Mouse (Mus musculus): ENCODE results near the gene Mrps23.

The Mrps23 gene

DNA sequence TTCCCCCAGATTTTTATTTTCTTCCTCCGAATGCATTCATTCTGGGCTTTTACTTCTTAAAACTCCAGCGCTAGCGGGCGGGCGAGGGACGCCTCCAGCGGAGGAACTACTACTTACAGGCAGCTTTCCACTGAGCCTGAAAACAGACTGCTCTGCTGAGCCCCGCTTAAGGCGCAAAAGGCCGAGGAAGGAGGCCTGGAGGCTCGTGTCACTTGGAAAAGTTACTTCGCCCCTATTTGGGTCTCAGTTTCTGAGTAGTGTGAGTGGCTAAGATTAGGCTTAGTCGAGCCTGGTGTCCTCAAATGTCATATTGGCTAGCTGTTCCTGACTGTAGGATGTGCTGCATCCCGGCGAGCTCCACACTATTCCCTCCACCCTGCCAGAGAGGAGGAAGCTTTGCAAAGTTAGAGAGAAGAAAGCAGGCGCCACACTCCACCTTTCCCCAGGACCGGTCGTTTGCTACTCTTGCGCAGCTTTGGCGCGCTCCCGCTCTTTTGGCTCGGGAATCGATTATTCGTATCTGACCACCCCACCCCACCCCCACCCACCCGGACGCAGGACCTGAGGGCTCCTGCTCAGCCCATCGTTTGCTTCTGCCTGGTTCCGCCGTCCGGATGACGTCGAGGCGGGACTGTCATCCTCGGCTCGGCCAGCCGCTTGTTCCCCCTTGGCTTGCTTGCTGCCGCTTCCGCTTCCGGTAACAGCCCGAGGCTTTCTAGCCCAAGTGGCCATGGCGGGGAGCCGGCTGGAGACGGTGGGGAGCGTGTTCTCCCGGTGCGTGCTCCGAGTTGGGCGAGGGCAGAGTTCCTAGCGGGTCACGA lies at the start of gene Mrps23:
TSS of gene Mrps23 (plus strand) at position 677 of the 821 bp plus-strand sequence.
- DNase-seq (ENCODE audit: extremely low spot score) = peak; percentile 91

DNA sequence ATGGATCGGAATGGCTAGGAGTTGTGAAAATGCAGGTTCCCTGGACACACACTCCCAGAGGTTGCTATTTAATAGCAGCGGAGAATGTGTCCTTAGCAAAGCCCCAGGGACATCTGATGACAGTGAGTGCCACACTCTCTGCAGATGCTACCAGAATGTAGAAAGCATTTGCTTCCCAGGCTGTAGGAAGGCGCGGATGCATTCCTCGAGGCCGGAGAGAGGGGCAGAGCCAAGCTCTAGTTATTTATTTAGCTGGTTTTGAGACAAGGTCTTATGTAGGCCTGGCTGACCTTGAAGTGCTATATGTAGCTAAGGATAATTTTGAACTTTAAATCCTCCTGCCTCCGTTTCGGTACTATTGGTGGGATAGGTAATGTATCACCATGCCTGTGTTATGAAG lies 49.7 kb upstream of the Mrps23 start:
- no peak for DNase-seq (ENCODE audit: extremely low spot score)

DNA sequence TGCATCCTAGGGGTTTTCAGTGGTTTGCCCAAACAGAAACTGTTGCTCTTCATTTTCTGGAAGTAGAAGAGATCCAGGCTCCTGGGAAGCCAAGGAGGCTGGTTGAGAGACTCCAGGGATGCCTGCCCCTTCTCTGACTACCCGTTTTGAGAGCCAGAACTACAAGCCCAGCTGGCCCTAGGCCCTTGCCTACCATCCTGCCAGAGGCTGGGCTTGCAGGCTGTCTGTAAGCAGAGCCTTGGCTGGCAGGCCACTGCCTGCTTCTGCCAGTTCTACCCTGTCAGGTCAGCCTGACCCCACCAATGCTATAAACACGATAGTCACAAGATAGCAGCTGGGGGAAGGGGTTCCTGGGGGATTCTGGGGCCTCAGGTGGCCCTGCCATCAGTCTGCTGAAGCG lies 48.7 kb upstream of the Mrps23 start:
- DNase-seq (ENCODE audit: extremely low spot score) = no peak

DNA sequence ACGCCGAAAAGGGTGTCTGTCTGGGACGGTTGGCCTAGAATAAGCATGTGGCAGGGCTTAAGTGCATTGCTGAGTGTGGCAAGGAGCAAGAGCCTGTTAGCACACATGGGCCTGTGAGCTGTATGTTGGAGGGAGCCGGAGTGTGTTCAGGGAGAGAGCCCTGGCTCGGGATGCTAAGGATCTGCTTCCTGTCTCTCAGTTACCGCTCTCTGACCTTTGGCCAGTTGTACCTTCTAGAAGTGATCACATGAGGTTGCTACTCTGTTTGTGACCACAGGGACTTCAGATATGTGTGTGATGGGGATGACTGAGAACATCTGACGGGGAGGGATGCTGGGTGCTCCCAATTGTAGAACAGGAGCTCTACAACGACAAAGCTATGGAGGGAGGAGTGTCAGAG lies 48.2 kb upstream of the Mrps23 start:
- no peak for DNase-seq (ENCODE audit: extremely low spot score)

DNA sequence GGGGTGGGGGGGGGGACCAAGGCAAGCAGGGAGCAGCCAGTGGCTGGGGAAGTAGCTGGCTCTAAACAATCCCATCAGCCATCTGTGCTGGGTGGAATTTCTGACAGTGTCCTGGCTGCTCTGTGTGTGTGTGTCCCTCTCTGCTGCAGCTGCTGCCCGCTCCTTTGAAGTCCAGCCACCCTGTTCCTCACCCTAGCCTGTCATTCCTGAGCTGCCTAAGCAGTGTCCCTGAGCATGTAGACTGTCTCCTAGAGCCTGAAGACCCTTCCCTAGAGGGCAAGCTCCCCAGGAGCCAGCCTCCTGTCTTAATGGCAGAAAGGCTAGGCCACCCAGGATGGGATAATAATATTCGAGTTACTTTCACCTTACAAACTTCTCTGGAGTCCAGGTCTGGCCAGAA lies 47.8 kb upstream of the Mrps23 start:
- DNase-seq (ENCODE audit: extremely low spot score) = no peak

DNA sequence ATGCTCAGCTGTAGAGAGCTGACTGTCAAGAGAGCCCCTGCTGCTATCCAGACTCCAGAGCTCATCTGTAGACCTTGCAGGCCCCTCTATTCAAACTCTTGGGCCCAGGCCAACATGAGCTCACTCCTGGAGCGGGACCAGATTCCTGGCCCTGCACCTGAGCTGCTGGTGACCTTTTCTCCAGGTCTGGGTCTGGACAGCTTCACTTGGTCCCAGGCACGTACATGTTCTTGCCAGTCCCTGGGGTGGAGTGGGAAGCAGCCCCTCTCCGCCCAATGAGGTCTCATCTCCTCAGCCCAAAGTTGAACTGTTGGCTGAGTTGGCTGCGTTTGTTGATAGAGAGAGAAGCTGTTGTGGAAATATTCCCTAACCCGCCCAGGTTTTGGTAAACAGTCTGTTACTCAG lies 45.3 kb upstream of the Mrps23 start:
- no peak for DNase-seq (ENCODE audit: extremely low spot score)

DNA sequence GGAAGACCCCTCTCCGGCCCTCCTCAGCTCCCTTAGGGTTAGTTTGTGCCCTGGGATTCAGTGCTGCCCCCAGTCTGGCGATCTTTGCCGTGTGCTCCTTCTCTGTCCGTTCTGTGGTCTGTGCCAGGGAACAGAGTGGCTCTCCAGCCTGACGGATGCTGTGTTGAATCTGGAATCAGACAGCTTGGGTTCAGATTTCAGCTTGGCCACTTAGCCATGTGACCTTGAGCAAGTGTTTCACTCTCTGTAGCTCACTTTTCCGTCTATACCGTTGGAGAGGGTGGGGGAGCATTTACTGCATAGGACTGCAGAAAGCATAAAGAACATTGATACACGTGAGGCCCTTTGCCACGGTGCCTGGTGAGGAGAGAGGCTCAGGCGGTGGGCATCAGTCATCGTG lies 44.8 kb upstream of the Mrps23 start:
- no peak for DNase-seq (ENCODE audit: extremely low spot score)

DNA sequence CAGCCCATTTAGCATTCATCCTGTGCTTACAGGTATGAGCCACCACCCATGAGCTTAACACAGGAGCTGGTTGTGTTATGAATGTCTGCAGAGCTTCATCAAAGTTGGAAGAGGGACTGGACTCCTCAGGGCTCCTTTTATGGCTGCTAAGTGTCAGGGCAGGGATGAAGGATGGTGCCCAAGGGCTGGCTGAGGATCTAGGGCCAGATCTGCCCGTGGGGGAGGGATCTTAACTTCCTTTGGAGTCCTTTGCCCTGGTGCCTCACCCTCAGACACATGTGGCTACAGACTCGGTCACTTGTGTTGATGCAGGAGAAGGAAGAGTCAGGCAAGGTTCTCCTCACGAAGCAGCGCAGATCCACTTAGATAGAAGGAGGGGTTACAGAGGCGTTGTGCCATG lies 43.9 kb upstream of the Mrps23 start:
- no peak for DNase-seq (ENCODE audit: extremely low spot score)

DNA sequence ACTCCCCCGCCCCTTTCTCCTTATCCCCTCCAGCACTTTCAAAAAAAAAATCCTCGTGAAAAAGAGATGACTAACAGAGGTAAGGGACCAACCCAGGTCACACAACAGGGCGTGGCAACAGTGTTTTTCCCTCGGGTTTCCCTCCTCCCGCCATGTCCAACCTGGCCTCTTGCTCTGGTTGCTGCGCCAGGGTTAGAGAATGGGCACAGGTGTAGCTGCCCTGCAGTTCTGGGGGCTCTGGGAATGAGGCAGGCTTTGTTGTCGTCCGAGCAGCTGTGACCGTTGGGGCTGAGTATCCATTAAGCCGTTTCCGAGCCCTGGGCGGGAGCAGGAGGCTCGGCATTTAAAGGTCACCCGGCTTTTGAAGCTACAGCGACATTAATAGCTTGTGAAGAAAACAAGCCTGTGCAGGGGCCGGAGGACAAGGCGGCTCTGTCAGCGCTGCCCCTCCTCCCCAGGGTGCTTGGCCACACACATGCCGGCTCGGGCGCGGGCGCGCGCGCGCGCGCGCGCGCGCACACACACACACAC lies 43.1 kb upstream of the Mrps23 start:
- DNase-seq (ENCODE audit: extremely low spot score) = peak; percentile 87

DNA sequence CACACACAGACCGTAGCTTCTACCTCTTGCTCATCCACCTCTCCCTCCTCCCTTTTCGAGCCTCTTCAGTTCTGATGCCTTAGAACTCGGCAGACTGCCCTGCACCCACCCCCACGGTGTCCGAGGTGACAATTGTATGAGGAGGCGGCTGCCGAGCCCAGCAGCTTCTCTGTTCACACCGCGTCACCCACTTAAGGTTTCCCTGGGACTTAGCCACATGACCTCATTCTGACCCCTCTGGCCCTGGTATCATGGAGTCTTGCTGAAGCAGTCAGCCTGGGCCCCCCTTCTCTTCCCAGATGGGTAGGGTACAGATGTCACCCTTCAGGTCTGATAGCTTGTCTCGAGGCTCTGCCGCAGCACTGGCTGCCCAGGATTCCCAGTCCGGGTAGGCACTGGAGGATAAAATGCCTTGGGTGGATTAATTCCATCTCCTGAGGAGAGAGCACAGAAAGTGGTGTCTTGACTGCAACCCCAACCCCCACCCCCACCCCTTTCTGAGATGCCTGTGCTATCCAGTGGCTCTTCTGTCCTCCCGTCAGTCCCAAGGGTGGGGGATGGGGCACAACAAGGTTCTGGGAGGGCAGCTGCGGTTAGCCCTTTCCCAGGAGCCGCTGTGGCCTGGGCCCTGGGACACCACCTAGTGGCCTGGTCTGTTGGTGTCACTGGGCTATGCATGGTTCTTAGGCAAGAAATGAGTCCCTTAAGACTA lies 42.4 kb upstream of the Mrps23 start:
- DNase-seq (ENCODE audit: extremely low spot score) = peak; percentile 94

DNA sequence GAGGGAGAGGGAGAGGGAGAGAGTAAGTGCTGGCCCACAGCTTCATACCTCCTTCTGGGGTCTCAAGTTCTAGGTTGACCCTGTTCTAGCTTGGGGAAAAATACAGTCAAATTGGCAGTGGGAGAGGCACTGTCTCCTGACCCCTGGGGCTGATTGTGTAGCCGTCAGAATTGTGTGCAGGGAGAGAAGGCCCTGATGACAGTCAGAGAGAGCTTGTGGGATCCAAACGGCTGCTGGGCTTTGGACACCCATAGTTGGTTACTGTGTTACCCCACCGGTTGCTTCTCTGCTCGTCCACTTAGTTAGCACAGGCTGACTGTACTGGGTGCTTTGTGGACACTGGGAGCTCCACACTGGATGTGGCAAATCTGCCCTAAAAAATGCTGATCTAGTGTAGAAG lies 41.4 kb upstream of the Mrps23 start:
- DNase-seq (ENCODE audit: extremely low spot score) = no peak

DNA sequence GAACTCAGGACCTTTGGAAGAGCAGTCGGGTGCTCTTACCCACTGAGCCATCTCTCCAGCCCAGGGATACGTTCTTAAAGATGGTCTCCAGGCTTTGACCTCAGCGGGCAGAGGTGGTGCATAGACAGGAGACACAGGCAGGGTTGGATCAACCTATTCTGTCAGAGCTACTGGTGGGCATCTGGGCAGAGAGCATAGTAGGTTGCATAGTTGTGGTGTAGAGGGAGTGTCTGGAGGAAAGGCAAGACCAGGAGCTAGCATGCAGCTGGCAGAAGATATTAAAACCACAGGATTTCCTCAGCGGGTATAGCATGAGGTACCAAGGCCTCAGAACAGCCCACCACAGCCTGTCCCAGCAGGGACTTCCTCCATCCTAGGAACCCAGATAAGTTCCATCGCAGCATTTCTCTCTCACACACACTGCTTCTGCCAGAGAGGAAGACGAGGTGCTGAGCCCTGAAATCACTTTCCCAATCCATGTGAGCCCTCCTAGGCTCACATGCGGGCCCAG lies 39.9 kb upstream of the Mrps23 start:
- DNase-seq (ENCODE audit: extremely low spot score) = no peak

DNA sequence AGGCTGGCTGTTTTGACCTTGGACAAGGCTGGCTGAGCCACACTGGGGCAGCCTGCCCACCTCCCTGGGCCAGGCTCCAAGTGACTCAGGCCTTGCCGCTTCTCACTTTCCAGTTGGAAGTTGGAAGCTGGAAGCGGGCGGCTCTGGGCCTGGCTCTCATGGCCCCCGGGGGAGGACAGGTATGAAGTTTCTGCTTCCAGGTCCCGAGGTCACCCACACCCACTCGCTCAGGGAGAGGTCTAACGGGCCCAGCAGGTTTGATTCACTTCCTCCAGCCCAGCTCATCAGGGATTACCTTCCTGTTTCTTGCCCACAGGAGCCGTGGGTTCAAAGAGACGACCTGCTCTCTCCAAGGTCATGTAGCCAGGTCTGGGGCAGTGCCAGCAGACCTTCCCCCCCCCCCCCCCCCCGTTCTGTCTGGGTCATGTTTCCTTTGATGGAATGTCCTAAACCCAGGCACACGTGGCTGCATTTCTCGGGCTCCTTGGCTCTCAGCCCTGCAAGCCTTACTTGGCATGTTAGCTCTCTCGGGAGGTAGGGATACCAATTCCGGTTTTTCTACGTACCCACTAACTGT lies 39.3 kb upstream of the Mrps23 start:
- DNase-seq (ENCODE audit: extremely low spot score) = no peak

DNA sequence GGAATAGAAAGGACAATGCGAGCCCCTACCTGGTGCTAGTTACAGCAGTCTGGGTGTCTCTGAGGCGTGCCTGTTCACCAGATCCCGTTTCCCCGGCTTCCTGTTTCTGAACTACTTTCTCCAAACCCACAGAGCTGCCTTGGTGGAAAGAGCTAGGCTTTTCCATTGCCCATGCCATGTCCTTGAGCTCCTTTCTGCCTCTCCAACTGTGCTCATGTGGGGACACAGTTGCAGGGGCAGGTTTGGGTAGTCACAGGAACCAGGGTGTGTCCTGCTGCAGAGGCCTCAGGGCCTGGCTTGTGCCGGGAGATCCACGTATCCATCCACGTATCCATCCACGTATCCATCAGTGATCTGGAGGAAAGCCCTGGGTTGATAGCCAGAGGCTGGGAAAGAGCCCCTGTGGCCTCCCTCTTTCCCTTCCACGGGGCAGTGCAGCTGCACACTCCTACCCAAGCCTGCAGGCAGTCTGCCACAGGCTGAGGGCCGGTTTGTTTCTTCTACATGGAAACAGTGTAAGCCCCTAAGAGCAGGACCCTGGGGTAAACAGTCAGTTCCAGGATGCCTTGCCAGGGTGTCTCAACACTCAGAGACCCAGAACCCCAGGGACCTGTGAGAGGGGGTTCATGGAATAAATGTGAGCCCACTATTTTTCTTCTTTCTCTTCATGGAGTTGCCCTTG lies 38.4 kb upstream of the Mrps23 start:
- no peak for DNase-seq (ENCODE audit: extremely low spot score)

DNA sequence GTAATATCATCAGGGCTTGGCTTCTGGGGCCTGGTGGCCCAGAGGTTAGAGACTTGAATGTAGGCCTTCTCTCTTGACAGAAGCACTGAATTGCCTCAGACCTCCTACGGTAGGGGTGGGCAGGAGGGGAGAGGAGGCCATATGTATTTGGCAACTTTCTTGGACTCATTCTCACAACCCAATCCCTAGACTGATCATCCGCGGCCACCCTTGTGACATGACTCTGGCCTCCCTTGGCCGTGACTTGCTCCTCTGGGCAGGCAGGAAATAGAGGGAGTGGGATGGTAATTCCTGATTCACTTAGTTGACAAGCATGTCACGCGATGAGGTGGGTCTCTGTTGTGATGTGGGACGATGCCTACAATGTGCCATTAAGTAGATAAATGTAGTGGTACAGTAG lies 37.7 kb upstream of the Mrps23 start:
- no peak for DNase-seq (ENCODE audit: extremely low spot score)

DNA sequence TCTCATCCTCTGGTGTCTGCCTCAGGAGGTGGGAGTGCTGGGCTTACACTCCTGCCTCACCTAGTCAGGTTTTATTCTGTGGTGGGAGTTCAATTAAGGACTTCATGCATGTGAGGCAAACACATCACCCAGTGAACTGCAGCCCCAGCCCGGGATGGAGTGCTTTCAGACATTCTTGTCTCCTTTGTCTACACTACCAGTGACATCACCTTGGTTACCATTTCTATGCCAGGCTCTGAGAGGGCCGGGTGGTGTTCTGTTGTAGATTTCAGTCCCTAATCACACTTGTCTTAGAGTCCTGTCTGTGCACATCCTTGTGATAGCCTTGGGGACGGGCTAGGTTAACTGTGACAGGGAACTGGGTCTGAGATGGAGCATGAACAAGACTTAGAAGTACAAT lies 35.6 kb upstream of the Mrps23 start:
- no peak for DNase-seq (ENCODE audit: extremely low spot score)

DNA sequence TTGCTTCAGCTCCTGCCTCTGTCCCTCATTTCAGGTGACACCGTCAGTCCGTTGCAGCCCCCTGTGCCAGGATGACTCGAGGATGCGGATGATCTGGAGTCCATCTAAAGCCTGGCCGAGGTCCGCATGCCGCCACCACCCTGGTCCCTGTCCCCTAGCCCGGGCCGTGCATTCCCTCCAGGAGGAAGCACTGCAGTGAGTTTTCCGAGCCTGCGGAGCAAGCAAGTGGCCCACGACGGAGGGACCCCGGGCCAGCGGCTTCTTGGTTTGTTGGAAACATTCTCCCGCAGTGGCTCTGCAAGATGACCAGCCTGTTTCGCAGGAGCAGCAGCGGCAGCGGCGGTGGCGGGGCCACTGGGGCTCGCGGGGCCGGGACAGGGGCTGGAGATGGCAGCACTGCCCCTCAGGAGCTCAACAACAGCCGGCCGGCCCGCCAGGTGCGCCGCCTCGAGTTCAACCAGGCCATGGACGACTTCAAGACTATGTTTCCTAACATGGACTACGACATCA lies 34.6 kb upstream of the Mrps23 start:
- no peak for DNase-seq (ENCODE audit: extremely low spot score)

DNA sequence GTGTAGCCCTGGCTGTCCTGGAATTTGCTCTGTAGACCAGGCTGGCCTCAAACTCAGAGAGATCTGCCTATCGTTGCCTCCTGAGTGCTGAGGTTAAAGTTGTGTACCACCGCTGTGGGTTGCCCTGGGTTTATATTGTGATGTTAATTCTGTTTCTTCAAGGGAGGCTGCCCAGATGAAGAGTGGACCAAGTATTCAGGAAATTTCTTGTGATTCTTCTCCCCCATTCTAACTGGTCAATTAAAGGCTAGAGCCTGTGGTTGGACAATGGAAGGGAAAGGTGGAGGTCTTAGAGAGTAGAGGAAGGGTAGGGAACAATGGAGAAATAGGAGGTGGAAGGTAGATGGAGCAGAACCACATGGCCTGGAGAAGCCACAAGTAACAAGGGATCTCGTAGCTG lies 33.6 kb upstream of the Mrps23 start:
- DNase-seq (ENCODE audit: extremely low spot score) = no peak

DNA sequence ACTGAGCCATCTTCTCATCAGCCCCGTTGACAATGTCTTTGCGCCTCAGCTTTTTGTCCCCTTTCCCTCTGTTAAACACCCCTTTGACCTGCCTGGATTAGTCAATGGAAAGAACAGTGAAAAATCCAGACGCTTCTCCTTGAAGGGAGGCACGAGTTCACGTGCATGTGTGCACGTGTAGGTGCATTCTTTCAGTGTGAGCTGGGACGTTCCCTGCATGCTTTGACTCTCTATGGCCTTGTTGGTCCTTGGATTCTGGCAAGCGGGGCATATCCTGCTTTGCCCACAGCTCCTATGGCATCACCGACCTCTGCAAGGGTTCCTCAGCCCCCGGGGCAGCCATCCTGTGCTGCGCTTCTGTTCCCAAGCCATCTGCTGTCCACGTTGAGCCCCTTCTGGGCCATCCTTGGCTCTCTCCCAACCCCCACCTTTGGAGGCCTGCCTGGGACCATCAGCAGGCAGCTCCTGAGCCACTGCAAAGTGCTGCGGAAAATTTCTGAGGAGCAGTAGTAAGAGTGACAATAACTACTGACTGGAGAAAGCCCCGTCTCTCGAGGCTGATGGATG lies 32.2 kb upstream of the Mrps23 start:
- DNase-seq (ENCODE audit: extremely low spot score) = no peak

DNA sequence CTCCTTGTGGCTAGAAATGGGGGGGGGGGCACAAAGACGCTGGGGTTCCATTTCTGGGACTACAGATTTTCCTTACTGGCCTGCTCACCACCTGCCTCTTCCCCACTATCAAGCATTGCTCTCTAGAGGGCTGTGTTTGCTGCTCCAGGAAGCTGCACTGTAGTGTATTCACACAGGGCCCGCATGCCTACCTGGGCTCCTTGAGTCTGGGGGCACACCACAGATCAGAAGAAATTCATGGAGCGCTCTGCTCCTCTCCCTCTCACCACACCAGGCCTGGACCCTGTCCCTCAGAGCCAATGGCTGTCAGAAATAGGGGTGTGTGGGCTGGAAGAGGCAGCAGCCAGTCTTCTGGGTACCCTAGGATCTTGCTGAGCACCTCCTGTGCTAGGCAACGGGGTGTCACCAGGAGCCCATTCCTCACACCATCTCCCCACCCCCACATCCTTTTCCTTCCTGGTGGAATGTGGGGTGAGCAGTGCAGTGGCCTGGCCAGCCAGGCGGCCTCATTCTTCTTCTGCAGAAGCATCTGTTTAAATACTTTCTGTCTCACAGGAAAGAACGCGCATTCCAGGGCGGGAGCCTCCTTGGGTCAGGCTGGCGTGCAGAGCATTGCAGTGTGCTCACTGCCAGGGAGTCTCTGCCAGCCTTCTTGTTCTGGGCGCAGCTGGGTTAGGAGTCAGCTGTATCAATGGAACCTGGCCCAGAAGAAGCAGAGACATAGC lies 31.4 kb upstream of the Mrps23 start:
- DNase-seq (ENCODE audit: extremely low spot score) = peak; percentile 79
